Mouse (Mus musculus) midbrain, embryonic 11.5 days (tissue): ENCODE results near the gene Dpagt1. TPM values are rescaled to one million over a fixed set of nuclear protein-coding genes. Genes with fewer than 3 reads are reported as not detected.
"Not testable (repeated sequence)": the region's sequence is repeated elsewhere in the genome, so short reads cannot be mapped to it uniquely, and the experiment has no call there.

Experiments
- ATAC-seq: fragments of 200-750 bp; cut with Nextera tagmentation; 2 replicates; pipeline ENCODE4 v1.8.0; 2017; ENCODE audit warnings: moderate TSS enrichment, moderate library complexity; ENCODE audit not compliant: low FRiP score
- DNase-seq: peaks from one replicate; pipeline ENCODE4 v3.0.0; 2015; ENCODE audit warnings: low spot score; ENCODE audit errors: missing footprints
- H3K27ac ChIP-seq: fragments of 300-500 bp; sonication (generic); 2 replicates; pipeline ENCODE4 v1.5.1; 2014; ENCODE audit warnings: low read depth, low read length
- H3K27me3 ChIP-seq: fragments of 300-500 bp; sonication (generic); 2 replicates; pipeline ENCODE4 v1.6.1; 2014; ENCODE audit warnings: mild to moderate bottlenecking, low read length, moderate library complexity, mixed read lengths; ENCODE audit not compliant: control insufficient read depth, insufficient read depth
- H3K36me3 ChIP-seq: fragments of 300-500 bp; sonication (generic); 2 replicates; pipeline ENCODE4 v1.6.1; 2014; ENCODE audit warnings: mild to moderate bottlenecking, low read length, moderate library complexity, mixed read lengths; ENCODE audit not compliant: control insufficient read depth, insufficient read depth
- H3K4me1 ChIP-seq: fragments of 300-500 bp; sonication (generic); 2 replicates; pipeline ENCODE4 v1.6.1; 2014; ENCODE audit warnings: low read length; ENCODE audit not compliant: control insufficient read depth, insufficient read depth
- H3K4me2 ChIP-seq: fragments of 300-500 bp; sonication (generic); 2 replicates; pipeline ENCODE4 v1.6.1; 2014; ENCODE audit warnings: mild to moderate bottlenecking, moderate library complexity
- H3K4me3 ChIP-seq: fragments of 300-500 bp; sonication (generic); 2 replicates; pipeline ENCODE4 v1.5.1; 2014; ENCODE audit warnings: low read depth, low read length
- H3K9ac ChIP-seq: fragments of 300-500 bp; sonication (generic); 2 replicates; pipeline ENCODE4 v1.6.1; 2014; ENCODE audit warnings: low read length
- H3K9me3 ChIP-seq: fragments of 300-500 bp; sonication (generic); 2 replicates; pipeline ENCODE4 v1.6.1; 2016; ENCODE audit warnings: low read length; ENCODE audit not compliant: control insufficient read depth
- WGBS: fragments of 180-500 bp; shearing (Covaris S2); extraction: QIAGEN DNeasy Blood & Tissue Kit; methylation state at CpG from one replicate; pipeline ENCODE4 v1.1.7; 2014; 5-methylcytosine and 5-hydroxymethylcytosine counted together
- polyA plus RNA-seq: library from polyadenylated mRNA; unstranded; fragments of >200 nt; fragmentation: Nextera tagmentation; extraction: Ambion mirVana; gene quantifications from 2 replicates; pipeline ENCODE4 v1.2.1, GENCODE M21; 2014

The Dpagt1 gene
- polyA plus RNA-seq, 1 experiment from 2014 or later = 41.8 TPM

DNA sequence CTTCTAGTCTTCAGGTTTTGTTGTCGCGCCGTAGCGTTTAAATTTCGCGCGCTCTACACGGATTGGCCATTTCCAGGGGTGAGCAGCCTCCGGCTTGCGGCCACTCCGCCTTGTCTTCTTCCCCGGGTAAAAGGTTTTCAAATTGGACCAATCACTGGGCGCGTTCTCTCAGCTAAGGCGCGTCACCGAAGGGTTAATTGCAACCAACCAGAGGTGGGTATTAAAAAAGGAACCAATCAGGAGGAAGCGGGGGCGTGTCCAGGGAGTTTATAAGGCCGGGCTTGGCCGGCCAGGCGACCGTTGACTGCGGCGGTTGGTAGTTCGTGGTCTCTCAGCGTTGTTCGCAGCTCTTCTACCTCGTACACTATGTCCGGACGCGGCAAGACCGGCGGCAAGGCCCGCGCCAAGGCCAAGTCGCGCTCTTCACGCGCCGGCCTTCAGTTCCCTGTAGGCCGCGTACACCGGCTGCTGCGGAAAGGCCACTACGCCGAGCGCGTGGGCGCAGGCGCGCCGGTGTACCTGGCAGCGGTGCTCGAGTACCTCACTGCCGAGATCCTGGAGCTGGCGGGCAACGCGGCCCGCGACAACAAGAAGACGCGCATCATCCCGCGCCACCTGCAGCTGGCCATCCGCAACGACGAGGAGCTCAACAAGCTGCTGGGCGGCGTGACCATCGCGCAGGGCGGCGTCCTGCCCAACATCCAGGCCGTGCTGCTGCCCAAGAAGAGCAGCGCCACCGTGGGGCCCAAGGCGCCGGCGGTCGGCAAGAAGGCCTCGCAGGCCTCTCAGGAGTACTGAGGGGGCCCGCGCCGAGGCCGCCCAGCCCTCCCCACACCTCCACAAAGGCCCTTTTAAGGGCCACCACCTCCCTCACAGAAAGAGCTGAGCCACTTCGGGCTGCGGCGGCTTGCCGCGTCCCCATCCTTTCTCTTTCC is 8.8 kb downstream of the Dpagt1 start, which contains the start of gene H2afx:
Gene H2afx (plus strand): TSS at position 299 of the 935 bp plus-strand sequence.
- Histone ChIP-seq H3K4me2 (peak within 1 kb of the TSS; percentile 77), H3K4me3 (peak within 1 kb of the TSS; percentile 65), H3K9ac (peak within 1 kb of the TSS; percentile 89), H3K36me3 (peaks cover 25% of the 10 kb centered on the region), H3K4me1 (peaks cover 11% of the 10 kb centered on the region), H3K9me3 (0 out of 2 replicates have a peak, but pooled peaks cover 3% of the 10 kb centered on the region), H3K27me3 (no peaks in the 10 kb centered on the region), H3K27ac (peak within 1 kb of the TSS; percentile 95)
- DNase-seq (peak; percentile 100), ATAC-seq (peak; percentile 97)
- under 1% methylated on average over 83 of the region's 91 CpGs for WGBS

DNA sequence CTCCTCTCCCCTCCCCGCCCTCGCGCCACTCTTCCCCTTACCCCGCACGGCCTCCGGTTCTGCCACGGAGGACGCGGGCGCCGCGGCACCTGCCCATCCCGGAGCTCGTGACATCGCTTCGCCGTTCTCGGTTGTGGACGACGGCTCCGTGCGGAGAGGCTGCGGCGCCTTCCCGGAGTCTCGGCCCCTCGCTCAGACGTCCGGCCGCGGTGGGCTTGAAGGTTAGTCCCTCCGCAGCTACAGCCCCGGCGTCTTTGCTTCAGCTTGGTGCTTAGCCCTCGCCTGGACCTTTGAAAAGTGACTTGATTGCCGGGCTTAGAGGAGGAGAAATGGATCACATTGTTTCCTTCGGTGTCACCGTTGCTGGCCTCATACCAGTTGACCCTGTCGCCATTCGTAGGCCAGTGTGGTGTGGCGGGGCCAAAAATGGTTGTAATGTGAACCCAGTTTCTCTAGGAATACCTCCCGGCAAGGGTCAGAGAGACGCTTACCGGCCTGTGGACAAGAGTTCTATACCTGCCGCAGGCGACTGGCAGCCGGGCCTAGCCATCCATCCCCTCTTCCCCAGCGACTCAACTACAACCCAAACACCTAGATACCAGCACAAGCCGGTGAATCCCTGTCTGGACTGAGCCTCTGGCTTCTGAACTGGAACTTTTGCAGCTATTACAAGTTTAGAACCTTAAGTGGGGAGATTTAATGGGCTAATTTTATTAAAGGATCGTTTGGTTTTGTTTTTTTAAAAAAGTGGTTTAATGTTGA is 9.7 kb downstream of the Dpagt1 start:
- Histone ChIP-seq H3K4me3 (peak overlapping the region; percentile 65), H3K27me3 (no peaks in the 10 kb centered on the region), H3K4me1 (peaks cover 11% of the 10 kb centered on the region), H3K36me3 (peaks cover 25% of the 10 kb centered on the region), H3K9ac (peak overlapping the region; percentile 89), H3K9me3 (0 out of 2 replicates have a peak, but pooled peaks cover 3% of the 10 kb centered on the region), H3K27ac (peak overlapping the region; percentile 95), H3K4me2 (peak overlapping the region; percentile 77)
- WGBS = under 1% methylated on average over 46 of the region's 50 CpGs
- DNase-seq = peak; percentile 96
- ATAC-seq = no peak

GRCm38 (mm10) chr9:44336093-44336406 is 10.2 kb downstream of the Dpagt1 start:
- H3K27me3 ChIP-seq = no peaks in the 10 kb centered on the region
- peak overlapping the region; percentile 95; the same call in 1 of the 2 replicates for H3K27ac ChIP-seq
- H3K9ac ChIP-seq = peak overlapping the region; percentile 89
- H3K4me1 ChIP-seq = peaks cover 11% of the 10 kb centered on the region
- ATAC-seq (no peak), DNase-seq (no peak)
- H3K4me2 ChIP-seq = peak overlapping the region; percentile 77
- H3K9me3 ChIP-seq = 0 out of 2 replicates have a peak, but pooled peaks cover 3% of the 10 kb centered on the region
- peak overlapping the region; percentile 65 for H3K4me3 ChIP-seq
- under 1% methylated on average over 5 of the region's 5 CpGs for WGBS
- peaks cover 25% of the 10 kb centered on the region for H3K36me3 ChIP-seq

DNA sequence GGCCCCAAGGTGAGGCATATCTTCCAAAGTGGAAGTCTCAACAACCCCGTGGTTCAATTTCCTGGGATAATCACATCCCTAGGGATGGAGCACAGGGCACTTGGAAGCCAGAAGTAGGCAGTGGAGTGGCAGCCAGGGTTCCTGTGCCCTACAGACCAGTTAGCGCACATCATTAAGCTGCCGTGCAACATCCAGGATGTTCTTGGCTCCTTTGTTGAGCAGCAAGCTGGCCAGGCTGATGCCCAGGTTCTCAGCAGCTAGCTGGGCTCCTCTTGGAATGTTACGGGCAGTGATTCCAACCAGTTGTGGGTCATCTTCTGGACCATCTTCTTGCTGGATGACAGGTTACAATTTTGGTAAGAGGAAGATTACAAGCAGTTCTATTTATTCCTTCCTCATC is 10.7 kb downstream of the Dpagt1 start:
- H3K4me1 ChIP-seq = peaks cover 11% of the 10 kb centered on the region
- ATAC-seq, H3K9me3 ChIP-seq, H3K27me3 ChIP-seq, H3K27ac ChIP-seq: not testable (repeated sequence)
- 37% methylated on average over 4 of the region's 4 CpGs for WGBS
- H3K36me3 ChIP-seq = peaks cover 25% of the 10 kb centered on the region
- peak overlapping the region; percentile 65 for H3K4me3 ChIP-seq
- DNase-seq = peak; percentile 81
- peak overlapping the region; percentile 77 for H3K4me2 ChIP-seq
- H3K9ac ChIP-seq = peak overlapping the region; percentile 89

GRCm38 (mm10) chr9:44336964-44337363 is 11.1 kb downstream of the Dpagt1 start:
- Histone ChIP-seq H3K9me3 (0 out of 2 replicates have a peak, but pooled peaks cover 3% of the 10 kb centered on the region), H3K4me1 (peaks cover 11% of the 10 kb centered on the region), H3K9ac (peak overlapping the region; percentile 89; the same call in 1 of the 2 replicates), H3K36me3 (peaks cover 23% of the 10 kb centered on the region), H3K4me2 (peak overlapping the region; percentile 77), H3K27ac (no peak overlapping the region), H3K4me3 (peak overlapping the region; percentile 65), H3K27me3 (no peaks in the 10 kb centered on the region)
- ATAC-seq (no peak), DNase-seq (peak; percentile 84)
- WGBS = 83% methylated on average over 3 of the region's 3 CpGs

DNA sequence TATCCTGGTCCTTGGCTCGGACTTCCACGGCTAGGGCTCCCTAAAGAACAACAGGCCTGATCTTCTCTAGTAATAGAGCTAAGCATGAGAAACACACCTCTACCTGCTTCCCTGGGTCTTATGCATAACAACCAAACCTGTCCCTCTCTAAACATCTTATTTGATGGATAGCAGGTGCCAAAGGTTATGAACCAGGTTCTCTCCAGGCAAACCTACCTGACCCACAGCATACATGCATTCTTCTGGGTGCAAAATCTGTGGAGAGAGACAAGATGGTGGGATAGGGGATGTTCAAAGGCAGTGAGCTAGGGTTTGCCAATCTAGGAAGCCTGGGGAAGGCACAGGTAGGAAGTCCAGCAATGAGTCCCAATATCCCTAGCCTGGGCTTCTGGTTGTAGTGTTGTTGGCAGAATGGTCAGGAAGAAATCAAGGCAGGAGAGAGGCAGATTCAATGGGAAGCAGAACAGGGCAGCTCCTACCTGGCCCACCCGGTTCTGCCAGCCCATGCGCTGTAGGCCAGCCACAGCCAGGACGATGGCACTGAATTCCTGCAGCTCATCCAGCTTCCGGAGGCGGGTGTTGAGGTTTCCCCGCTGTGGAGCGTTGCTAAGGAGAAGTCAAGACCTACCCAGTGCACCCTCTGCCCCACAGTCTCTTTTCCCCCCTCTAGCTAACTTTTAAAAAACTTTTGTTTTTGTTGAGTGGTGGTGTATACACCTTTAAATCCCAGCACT is 11.8 kb downstream of the Dpagt1 start:
- peak; percentile 89 for DNase-seq
- no peak for ATAC-seq
- Histone ChIP-seq H3K4me3 (peak overlapping the region; percentile 65), H3K36me3 (peaks cover 19% of the 10 kb centered on the region), H3K4me1 (peaks cover 11% of the 10 kb centered on the region), H3K27ac (no peak overlapping the region), H3K9ac (no peak overlapping the region), H3K9me3 (0 out of 2 replicates have a peak, but pooled peaks cover 3% of the 10 kb centered on the region), H3K27me3 (no peaks in the 10 kb centered on the region), H3K4me2 (peak overlapping the region; percentile 77)
- 67% methylated on average over 9 of the region's 9 CpGs for WGBS

DNA sequence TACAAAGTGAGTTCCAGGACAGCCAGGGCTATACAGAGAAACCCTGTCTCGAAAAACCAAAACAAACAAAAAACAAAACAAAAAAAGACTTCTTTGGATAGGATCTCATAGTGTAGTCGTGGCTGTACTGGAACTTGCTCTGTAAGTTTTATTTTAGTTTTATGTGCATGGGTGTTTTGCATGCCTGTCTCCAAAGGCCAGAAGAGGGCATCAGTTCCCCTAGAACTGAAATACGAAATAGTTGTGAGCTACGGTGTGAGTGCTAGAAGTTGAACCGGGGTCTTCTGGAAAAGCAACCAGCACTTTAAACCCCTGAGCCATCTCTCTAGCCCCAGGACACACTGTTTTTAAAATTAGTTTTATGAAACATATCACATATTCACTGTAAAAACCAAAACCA is 12.8 kb downstream of the Dpagt1 start:
- Histone ChIP-seq H3K4me3 (no peak overlapping the region), H3K27me3 (no peaks in the 10 kb centered on the region), H3K36me3 (peaks cover 9% of the 10 kb centered on the region), H3K27ac (no peak overlapping the region), H3K4me1 (peaks cover 17% of the 10 kb centered on the region), H3K9me3 (0 out of 2 replicates have a peak, but pooled peaks cover 3% of the 10 kb centered on the region), H3K4me2 (no peak overlapping the region), H3K9ac (no peak overlapping the region)
- 85% methylated on average over 5 of the region's 5 CpGs for WGBS
- ATAC-seq (no peak), DNase-seq (no peak)

GRCm38 (mm10) chr9:44341487-44341886 is 15.7 kb downstream of the Dpagt1 start:
- Histone ChIP-seq H3K36me3 (peaks cover 6% of the 10 kb centered on the region; the same call in 1 of the 2 replicates), H3K9ac (0 out of 2 replicates have a peak overlapping the region, but pooled peaks have one; percentile 29), H3K4me2 (no peak overlapping the region), H3K4me1 (peaks cover 16% of the 10 kb centered on the region), H3K27me3 (no peaks in the 10 kb centered on the region), H3K9me3 (no peaks in the 10 kb centered on the region), H3K27ac (no peak overlapping the region), H3K4me3 (peak overlapping the region; percentile 3; the same call in 1 of the 2 replicates)
- DNase-seq = no peak
- 96% methylated on average over 5 of the region's 5 CpGs for WGBS
- ATAC-seq = no peak
